Mouse (Mus musculus) brain, embryonic 14.5 days (tissue): Measurements from ENCODE around the gene Mcm10. TPM values are rescaled to one million over a fixed set of nuclear protein-coding genes. Genes with fewer than 3 reads are reported as not detected.

Experiments
- DNase-seq: peaks from one replicate; pipeline ENCODE4 v3.0.0-alpha.2; 2011; ENCODE audit warnings: low read depth
- CTCF ChIP-seq: fragments of 200-500 bp; IDR thresholded peaks from 2 replicates; pipeline ENCODE4 v1.5.1; 2012; ENCODE audit warnings: inconsistent platforms, mild to moderate bottlenecking, moderate library complexity, borderline replicate concordance; ENCODE audit not compliant: insufficient read depth, insufficient read length; ENCODE audit errors: extremely low read depth
- POLR2A ChIP-seq: fragments of 200-500 bp; IDR thresholded peaks from 2 replicates; pipeline ENCODE4 v1.6.1; 2012; ENCODE audit warnings: mild to moderate bottlenecking, inconsistent platforms, borderline replicate concordance; ENCODE audit not compliant: poor library complexity, insufficient read depth, insufficient read length, severe bottlenecking; ENCODE audit errors: extremely low read depth
- polyA plus RNA-seq: library from polyadenylated mRNA; depleted of rRNA; stranded (reverse); fragments of >200 nt; gene quantifications from 2 replicates; pipeline ENCODE4 v1.2.3, GENCODE M21; 2012

Mcm10 gene
- polyA plus RNA-seq, 1 experiment = 8.1 TPM

DNA sequence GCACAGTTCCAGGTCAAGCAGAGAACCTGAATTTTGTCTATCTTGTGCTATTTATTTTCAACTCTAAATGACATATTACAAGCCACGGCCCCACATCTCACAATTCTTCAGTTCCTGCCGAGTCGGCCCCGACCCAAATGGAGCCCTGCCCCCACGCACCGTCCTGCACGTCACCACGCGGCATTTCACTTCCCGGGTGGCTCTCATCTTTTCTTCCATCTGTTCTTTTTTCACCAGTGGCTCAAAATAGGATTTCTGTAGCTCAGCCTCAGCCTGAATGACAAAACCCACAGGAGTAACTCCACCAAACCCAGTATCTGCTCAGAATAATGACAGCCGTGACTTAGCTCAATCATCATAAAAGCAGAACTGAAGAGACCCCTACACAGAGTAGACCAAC is 19.0 kb downstream of the Mcm10 start:
- no peak for DNase-seq
- TF ChIP-seq CTCF (no peak), POLR2A (no peak)

DNA sequence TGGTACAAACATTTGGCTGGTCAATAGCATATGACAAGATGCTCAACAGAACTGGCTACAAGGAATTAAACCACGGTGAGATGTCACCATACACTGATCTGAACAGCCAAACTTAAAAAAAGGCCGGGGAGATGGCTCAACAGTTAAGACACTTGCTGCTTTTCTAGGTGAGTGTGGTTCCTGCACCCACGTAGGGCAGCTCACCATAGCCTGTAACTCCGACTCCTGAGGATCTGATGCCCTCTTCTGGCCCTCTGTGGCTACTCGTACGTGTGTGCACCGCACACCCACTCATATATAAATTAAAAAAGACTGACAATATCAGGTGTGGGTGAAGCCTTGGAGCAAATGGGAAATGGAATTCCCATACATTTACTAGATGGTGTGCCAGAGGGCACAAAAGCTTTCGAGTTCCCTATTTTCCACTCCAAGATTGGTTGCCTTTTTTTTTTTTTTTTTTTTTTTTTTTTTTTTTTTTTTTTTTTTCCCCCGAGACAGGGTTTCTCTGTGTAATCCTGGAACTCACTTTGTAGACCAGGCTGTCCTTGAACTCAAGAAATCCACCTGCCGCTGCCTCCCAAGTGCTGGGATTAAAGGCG is 23.7 kb downstream of the Mcm10 start:
- DNase-seq = peak; percentile 34
- TF ChIP-seq POLR2A = no peak
- peak; percentile 29; the same call in 1 of the 2 replicates for TF ChIP-seq CTCF

DNA sequence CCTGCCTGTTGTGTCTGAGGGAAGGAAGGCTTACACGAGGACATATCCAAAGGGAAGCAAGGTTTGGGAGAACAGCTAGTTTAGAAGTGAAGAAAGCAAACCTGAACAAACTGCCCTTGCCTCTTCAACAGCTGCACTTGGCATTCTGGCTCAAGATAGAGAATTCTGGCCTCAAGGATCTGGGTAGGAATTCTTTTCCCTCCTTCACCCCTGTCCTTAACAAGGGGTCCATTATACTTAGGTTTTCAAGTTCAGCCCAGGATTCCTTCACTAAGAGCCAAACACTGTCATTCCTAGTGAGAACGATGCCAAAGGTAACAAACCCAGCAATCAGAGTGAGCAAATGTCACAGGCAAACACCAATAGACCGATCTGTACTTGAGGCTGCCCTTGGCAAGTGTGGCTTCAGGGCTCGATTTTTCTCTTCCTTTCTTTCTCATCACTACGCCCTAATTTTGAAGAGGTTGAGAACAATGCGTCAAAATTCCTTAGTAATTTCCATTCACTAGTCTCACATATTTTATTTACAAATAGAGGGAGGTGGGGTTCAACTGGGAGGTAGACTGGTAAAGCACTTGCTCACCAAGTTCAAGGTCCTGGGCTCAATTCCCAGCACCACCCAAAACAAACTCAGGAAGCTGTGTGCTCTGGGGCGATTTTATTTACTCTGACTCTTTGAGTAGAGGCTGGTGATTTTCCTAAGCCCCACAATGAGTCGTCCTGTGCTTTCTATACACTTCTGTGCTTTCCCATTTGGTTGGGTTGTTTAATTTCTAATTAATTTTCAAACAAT is 25.0 kb downstream of the Mcm10 start:
- no peak for TF ChIP-seq CTCF

DNA sequence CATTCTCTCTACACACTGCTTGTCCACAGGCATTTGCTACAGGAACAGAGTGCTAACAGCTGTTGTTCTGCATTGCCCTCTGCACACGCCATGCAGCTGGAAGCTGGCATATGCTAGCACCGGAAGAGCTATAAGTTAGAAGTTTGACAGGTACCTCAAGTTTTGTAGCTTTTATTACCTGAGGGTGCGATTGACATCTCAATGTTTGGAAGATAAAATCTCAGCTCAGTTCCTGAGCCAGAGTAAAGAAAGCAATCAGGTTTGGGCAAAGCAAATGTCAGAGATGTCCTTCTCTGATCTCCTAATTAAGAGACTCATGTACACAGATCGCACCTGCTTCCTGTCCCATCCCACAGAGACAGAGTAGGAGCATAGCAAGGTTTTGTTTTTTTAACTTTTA is 25.8 kb downstream of the Mcm10 start:
- TF ChIP-seq POLR2A = no peak
- no peak for TF ChIP-seq CTCF

More for the DNA sequence above, 25.0 kb downstream of the Mcm10 start:
- no peak for DNase-seq

DNA sequence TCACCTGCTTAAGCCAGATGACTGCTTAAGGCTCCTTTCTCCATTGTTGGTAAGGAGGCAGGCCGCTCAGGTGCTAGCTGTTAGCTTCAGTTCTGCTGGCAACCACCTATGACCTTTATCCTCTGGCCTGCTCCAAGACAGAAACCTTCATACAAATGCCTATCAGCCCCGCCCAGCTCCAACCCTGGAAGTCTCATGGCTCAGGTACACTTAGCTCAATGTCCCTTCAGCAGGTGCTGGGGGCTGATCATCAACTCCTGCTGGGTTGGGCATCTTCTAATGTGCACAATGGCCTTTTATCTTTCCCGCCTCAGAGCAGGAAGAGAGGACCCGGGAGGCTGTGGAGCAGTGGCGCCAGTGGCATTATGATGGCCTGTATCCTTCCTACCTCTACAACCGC is 27.6 kb downstream of the Mcm10 start:
- DNase-seq = no peak
- no peak for TF ChIP-seq CTCF
- no peak for TF ChIP-seq POLR2A

More for the DNA sequence above, 25.8 kb downstream of the Mcm10 start:
- no peak for DNase-seq

DNA sequence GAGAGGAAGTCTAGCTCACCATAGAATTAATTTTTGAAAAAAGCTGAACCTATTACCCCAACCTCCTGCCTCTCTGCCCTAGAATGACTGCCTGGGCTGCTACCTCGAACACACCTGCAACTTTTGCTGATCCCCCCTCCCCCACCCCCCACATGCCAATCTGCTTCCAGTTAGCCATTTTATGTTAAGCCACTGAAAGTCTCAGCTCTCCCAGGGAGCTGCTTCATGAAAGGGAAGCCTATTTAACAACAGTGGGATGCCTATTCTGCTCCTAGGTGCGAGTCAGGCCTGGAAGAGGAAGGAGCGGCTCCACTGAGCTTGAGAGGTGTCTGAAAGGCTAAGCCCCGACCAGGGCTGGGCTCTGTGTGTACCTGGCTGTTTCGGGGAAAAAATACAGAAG is 28.6 kb downstream of the Mcm10 start:
- no peak for TF ChIP-seq CTCF
- TF ChIP-seq POLR2A = no peak

DNA sequence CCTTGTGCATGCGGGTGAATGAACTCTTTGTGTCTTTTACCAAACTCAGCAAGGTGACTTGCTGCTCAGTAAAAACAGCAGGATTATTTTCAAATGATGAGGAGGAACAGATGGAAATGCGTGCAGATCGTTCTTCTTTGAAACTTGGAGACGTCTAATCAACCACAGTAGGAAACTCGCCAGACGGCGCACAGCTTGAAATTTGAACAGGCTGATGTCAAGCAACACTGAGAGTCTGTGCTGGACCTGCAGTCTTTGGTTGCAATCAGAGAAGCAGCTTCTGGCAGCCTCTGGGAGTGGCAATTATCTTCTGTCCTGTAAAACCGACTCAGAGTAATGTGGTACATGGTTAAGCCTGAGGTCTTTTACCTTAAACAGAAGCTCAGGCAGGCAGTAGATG is 34.5 kb downstream of the Mcm10 start:
- TF ChIP-seq POLR2A = no peak
- no peak for TF ChIP-seq CTCF
- peak; percentile 89 for DNase-seq

More for the DNA sequence above, 28.6 kb downstream of the Mcm10 start:
- no peak for DNase-seq

DNA sequence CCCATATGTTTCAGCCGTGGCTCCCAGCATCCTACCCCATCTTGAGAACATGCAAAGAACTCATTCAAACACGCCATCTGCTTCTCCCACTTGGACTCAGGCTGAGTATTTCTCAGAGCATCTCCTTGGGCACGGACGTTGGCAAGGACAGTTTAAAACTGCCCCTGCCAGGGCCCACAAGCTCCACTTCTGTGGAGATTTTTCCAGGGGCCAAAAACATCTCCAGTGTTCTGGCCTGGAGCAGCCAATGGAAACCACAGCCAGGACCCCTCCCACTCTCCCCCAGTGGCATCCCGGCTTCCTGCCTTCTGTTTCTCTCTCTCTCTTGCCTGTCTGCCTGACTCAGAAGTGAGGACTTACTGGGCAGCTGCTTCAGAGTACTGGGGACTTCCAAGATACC is 36.8 kb downstream of the Mcm10 start, which contains the start of gene Ucma:
Ucma (plus strand) TSS at position 316 of the 400 bp plus-strand sequence.
- no peak for TF ChIP-seq POLR2A
- no peak for TF ChIP-seq CTCF

DNA sequence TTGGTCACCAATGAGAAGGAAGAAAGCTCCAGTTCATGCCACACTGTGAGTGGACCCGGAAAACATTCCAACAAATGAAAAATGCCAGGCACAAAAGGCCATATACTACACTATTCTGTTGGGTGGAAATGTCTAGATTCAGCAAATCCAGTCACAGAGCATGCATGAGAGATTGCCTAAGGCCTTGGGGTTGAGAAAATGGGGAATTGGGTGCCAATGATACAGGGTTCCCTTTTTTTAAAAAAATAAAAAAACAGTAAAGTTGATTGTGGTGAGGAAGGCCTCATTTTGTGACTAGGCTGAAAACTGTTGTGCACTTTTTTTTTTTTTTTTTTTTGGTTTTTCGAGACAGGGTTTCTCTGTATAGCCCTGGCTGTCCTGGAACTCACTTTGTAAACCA is 43.5 kb downstream of the Mcm10 start:
- no peak for TF ChIP-seq POLR2A
- no peak for TF ChIP-seq CTCF
- no peak for DNase-seq

More for the DNA sequence above, 36.8 kb downstream of the Mcm10 start, which contains the start of gene Ucma:
- peak; percentile 44 for DNase-seq

DNA sequence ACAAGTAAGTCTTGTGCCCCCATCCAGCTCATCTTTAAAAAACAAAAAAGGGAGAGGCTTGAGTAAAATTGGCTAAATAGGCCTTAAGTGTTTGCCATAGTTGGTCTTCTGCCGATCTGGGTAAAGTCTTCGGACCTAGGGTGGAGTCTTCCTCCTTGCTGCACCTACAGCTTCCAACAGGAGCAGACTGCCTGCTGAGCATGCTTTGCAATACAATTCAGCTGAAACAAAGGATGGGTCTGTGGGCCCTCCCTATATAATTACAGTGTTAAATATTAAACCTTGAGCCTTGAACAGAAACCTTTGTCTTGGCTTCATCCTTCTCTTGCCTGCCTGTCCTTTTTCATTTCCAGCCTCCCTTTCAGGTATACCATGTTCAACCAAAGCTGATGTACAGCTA is 44.8 kb downstream of the Mcm10 start:
- DNase-seq = no peak
- TF ChIP-seq POLR2A (no peak), CTCF (no peak)

DNA sequence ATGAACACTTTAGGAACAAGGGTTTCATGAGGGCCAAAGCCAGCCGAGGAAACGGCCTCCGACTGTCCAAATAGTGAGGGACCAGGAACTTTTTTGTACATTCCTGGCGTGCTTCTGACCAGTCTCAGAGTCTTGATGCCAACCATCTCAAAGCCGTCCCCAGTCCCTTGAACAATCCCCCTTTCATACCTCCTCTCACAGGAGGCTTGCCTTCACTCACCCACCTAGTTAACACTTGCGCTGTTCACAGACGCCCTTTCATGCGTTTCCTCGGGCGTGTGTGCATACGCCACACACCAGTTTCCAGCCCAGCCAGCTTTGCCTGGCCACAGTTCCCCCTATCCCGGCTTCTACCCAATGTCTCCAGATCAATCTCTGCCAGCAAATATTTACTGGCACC is 54.6 kb downstream of the Mcm10 start:
- TF ChIP-seq POLR2A = no peak
- DNase-seq = no peak

DNA sequence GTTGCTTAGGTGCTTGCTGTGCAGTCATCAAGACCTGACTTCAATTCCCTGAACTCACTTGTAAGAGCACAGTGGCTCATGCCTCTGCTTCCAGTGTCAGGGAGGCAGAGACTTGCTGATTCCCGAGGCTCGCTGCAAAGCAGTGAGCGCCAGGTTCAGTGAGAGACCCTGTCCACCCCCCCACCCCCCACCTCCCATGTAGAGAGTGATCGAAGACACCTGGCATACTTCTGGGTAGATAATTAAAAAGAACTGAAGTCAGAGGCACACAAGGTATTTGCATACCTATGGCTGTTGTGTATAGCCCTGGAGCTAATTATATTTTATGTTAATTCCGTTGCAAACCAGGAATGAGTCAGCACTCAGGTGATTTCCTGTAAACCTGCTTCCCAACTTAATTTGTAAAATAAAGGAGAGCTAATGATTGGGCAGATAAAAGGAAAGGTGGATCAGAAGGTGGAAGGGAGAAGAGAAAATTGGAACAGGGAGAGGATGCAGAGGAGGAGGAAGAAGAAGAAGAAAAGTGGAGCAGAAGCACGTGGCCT is 58.3 kb downstream of the Mcm10 start:
- TF ChIP-seq CTCF (no peak), POLR2A (no peak)
- DNase-seq = no peak
